Mouse (Mus musculus): ENCODE measurements at regions not wholly inside any gene's neighbourhood (a gene's known extent, or its start where the extent isn't known, plus 50 kb on each side); places are given as distances from the start of the nearest gene placed in this dataset.
"Not testable (repeated sequence)": the region's sequence is repeated elsewhere in the genome, so short reads cannot be mapped to it uniquely, and the experiment has no call there.

DNA sequence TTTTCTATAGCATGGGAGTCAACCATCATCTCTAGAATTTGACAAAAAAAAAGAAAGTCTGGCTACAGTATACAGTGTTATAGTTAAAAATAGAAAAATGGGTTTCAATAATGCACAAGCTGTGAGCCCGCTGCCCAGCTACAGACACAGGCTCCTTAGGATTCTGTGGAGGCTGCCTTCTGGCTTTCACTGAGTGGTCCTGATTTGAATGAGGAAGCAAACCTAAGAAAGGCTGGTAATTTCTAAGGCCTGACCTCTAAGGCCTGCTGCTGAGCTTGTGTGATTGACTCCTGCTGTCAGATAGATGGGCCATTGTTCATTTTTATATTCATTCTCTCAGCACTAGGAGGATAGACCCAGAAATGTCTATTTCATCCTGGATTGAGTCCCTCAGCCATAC, 67.7 kb downstream of the Alg10b start:
- DNase-seq, result no peak

GRCm38 (mm10) chr15:90294353-90294922, 70.3 kb downstream of the Alg10b start:
- no peak for DNase-seq

DNA sequence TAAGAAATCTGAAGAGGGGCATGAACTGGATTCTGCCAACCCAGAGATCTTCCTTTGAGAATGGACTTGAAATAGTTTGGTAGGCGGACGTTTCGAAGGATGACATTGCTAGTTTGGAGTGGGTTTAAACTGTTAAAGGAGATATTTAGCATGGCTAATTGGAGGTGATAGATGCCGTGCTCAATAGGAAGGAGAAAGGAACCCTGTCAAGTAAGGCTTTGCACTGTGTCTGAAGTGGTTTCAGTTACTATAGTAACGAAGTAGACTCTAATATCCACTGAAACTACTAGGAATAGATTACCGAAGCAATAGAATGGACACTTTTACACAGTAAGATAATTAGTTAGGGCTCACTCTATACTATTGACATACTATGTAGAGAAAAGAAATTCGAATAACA, 74.5 kb downstream of the Alg10b start:
- DNase-seq, result no peak

- no peak for DNase-seq
Measured at GRCm38 (mm10) chr15:90303393-90303792, 79.3 kb downstream of the Alg10b start.

DNA sequence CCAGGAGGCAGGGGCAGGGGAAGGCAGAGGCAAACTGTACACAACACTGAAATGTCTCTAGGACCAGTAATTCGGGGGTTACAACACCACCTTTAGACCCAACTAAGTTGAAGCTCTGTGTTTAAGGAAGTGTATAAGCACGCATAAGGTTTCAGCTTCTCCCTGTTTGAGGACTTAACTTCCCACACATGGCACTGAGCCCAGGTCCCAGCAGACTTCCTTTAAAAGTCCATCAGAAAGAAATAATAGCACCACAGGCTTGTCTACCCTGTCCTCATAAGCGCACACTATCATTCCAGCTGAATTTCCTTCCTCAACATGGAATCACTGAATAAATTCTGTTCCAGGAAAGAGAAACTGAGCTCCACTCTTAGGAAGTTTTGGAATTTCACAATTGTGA, 80.9 kb downstream of the Alg10b start:
- DNase-seq, result no peak

GRCm38 (mm10) chr15:90306866-90307265, 82.8 kb downstream of the Alg10b start:
- DNase-seq, result no peak

GRCm38 (mm10) chr15:90308433-90308832, 84.3 kb downstream of the Alg10b start:
- DNase-seq, result not testable (repeated sequence)

DNA sequence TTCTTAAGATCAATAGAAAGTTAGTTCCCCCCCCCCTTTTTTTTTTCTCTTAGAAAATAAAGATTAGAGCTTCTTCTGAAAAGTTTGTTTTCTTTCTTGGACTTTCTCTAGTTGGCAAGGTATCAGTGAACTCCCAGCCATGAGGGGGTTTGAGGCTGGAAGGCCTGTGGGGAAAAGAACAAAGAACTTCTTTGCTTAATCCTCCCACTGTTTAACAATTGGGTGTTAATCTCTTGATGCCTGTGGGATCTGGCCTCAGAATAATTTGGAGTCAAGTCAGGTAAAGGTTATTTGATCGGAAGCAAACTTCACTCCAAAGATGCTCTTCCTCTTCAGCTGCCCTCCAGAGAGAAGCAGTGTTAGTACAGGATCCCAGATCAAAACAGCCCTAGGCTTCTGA, 84.8 kb downstream of the Alg10b start:
- DNase-seq, result no peak

DNA sequence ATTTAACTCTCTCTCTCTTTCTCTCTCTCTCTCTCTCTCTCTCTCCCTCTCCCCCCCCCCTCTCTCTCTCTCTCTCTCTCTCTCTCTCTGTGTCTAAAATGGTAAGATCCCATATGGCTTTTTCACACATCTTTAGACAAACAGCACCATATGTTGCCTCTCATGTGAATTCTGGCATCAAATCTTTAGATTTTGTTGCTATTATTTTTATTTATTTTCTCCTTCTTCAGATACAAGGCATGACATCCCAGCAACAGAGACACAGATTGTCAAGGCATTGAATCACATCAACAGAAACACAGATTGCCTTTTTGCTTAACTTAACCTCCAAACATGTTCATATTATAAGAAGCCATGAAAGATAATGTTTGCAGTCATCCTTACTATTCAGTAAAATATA, 85.6 kb downstream of the Alg10b start:
- no peak for DNase-seq

GRCm38 (mm10) chr15:90321774-90322173, 97.7 kb downstream of the Alg10b start:
- no peak for DNase-seq

- DNase-seq, result no peak
Measured at GRCm38 (mm10) chr15:90333275-90333674, 109.2 kb downstream of the Alg10b start.

DNA sequence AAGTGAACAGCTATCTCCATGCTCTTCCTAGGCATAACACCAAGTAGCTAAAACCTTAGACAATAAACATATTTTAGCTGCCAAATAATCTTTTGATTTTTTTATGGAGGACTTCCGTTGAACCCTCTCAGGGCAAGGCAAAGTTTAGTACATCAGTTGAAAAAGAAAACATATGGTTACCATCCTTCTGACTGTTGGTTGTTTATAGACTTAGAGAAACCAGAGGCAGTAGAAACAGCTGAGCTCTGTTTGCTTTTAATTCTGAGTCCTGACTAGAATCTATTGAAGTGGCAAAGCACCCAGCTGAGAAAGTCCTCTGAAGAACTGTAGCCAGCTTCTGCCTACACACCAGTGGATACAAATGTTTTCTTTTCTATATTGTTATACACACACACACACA, 109.7 kb downstream of the Alg10b start:
- no peak for DNase-seq

DNA sequence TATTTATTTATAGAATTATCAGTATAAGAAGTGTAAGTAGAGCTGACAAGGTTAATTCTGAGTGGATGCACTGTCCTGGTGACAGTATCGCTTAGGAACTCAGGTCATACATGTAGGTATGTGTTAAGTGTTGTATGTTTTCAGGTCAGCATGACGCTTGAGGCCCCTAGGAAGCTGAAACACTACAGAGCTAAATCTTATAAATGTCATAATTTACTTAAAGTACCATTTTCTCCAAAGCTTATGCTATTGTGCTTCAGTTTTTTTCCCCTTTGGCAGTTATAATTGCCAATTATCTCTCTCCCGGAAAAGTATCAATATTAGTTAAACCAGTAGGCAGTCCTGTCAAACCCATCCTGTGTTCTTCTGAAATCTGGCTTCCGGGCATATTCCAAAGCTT, 110.3 kb downstream of the Alg10b start:
- no peak for DNase-seq

DNA sequence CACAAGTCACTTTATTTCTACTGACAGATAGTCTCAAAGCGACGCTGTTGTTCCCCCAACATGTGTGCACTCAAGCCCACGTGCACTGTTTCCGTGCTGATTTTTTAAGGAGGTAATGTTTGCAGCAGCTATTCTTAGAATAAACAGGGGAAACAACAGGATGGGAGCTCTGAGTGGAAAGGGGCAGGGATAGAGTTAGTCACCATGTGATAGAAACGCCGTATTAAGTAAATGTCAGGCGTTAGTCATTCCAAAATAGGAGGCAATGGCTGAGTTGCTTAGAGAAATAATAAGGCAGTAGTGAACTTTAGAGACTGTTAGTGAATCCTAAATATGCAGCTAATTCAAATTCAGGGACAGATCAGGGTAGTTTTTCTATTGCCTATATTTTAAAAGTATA, 111.4 kb downstream of the Alg10b start:
- DNase-seq, result peak in 1 of 2 experiments; percentile 1

DNA sequence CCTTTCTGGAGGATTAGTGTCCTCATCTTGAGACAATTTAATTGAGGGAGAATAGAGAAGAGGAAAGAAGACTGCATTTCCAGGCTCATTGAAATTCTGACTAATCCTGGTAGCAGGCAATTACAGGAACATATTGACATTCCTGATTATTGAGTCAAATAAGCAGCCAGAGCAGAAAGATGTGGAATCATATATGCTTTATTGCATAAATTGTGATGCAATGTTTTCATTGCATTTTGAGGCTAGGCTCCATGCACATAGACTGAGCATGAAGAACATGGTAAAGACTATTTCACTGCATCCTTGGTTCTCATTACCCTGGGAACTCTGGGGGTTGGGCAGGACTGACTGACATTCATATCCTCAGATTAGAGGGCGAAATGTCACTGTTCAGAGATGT, 116.0 kb downstream of the Alg10b start:
- DNase-seq, result no peak

DNA sequence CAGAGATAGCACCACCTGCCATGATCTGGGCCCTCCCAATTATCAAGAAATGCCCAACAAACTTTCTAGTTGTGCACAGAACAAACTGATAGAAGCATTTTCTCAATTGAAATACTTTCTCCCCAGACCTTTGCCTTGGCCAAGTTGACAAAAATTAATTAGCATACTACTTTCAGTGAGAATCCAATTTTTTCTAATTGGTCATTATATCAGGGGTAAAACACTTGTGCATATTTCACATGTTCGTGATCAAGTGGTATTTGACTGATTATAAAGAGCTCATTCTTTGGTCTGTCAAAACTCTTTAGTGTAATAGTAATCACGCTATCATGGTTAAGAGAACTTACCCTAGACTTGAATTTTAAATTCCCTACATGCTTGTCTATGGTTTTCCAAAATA, 117.2 kb downstream of the Alg10b start:
- DNase-seq, result no peak

GRCm38 (mm10) chr15:90343771-90344170, 119.7 kb downstream of the Alg10b start:
- DNase-seq, result no peak

DNA sequence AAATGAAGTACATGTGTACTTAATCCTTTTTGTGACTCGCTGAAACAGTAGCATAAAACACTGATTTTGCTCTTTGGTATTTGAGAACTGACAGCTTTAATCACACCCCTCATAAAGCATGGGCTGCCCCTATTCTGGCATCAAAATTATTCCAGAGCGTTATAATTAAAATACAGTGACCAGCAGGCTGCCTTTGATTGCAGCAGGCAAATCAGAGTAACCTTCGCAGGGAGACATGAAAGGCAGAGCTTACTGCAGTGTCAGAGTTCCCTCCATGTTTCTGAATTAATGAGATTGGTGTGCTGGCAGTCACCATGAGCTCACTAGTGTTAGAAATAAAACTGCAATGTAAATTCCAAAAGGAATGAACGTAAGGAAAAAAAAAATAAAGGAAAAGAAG, 120.8 kb downstream of the Alg10b start:
- no peak for DNase-seq

DNA sequence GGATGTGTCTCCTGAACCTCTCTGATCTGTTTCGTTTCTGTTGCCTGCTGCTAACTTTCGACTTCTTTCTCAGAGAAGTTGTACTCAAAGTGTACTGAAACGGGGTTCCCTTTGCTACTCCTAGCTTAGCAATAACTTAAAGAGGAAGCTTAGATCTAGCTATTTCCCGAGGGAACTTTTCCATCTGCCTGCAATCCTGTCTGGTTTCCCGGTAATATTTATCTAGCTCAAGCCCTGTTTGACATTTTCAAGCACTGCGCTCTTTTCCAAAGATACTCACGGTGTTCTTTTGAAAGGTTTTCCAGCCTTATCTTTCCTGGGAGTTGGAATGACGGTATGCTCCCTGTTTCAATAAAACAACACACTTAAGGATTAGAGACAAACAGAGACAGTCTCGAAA, 122.1 kb downstream of the Alg10b start:
- no peak for DNase-seq

DNA sequence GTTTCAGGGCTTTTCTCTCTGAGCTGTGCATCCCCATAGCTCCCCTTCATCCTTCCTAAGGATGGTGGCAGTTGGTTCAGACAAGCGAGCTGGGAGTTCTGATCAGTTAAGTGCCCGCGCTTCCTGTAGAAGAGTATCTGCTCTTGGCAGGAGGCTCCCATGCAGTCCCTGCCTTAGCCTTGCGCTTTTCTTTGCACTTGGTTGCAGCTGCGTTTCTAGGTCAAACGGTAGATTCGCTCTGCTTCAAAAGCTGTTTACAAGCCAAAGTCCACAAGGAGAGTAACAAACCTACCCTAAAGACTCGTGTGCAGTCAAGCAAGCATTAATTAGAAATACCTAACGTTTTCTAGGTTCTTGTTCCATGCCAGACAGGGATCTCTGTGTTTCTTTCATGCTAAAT, 122.6 kb downstream of the Alg10b start:
- no peak for DNase-seq

GRCm38 (mm10) chr15:90351898-90352297, 127.8 kb downstream of the Alg10b start:
- no peak for DNase-seq

DNA sequence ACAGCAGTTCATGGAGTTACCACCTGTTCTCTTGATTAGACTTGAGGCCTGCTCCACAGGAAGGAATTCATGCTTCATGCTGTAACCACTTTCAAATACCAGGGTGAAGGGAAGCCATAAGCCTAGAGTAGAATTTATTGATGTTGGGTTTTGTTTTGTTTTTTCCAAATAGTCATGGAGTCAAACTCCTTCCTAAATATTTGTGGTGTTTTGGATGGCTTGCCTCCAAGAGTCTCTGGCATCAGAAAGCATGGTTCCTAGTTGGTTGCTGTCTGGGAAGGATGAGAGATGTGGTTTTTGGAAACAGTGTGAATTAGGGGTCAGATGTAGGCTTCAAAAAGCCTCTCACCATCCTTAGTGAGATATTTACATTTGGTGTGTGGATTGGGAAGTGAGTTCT, 141.5 kb downstream of the Alg10b start:
- no peak for DNase-seq

GRCm38 (mm10) chr15:90377959-90378358, 153.8 kb downstream of the Alg10b start:
- no peak for DNase-seq

GRCm38 (mm10) chr15:90396961-90397360, 172.8 kb downstream of the Alg10b start:
- DNase-seq, result no peak

DNA sequence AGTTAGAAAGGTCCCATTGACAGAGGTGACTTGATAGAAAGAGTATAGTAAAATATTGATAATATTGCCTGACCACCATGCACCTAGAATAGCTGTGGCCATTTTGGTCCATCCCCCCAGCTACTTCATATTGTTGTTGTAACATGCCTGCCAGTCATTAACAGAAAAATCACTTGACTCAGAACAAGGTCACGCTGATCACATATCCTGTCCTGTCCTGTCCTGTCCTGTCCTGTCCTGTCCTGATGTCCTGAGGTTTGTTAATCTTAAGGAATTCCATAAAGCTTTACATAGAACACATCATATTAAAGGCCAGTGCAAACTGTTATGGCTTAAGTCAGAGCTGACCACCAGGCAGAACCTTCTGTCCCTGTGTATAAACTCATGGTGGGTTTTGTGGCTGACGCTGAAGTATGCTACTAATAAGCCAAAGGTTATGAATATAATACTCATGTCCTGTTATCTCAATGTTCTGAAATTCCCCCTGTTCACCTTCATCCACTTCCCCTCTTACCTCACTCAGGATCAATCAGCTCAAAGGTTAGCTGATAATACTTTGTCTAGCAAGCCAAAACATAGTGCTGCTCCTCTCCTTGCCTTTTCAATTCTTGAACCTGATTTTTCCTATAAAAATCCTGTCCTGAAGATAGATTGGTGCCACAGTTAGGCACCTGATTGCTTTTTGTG, 173.7 kb downstream of the Alg10b start:
- no peak for DNase-seq
